Mouse (Mus musculus) forebrain, embryonic 12.5 days (tissue): ENCODE results near the gene Ugt1a6a. TPM values are rescaled to one million over a fixed set of nuclear protein-coding genes. Genes with fewer than 3 reads are reported as not detected.
"Not testable (repeated sequence)": the region's sequence is repeated elsewhere in the genome, so short reads cannot be mapped to it uniquely, and the experiment has no call there.

Experiments
- ATAC-seq: fragments of 200-750 bp; cut with Nextera tagmentation; 2 replicates; pipeline ENCODE4 v1.8.0; 2017; ENCODE audit warnings: moderate TSS enrichment; ENCODE audit not compliant: low FRiP score
- H3K27ac ChIP-seq: fragments of 300-500 bp; sonication (generic); 2 replicates; pipeline ENCODE4 v1.5.1; 2016; ENCODE audit warnings: mild to moderate bottlenecking
- H3K27me3 ChIP-seq: fragments of 300-500 bp; sonication (generic); 2 replicates; pipeline ENCODE4 v1.6.1; 2016; ENCODE audit warnings: mild to moderate bottlenecking
- H3K36me3 ChIP-seq: fragments of 300-500 bp; sonication (generic); replicated peaks from 2 replicates; pipeline ENCODE4 v1.6.1; 2016; ENCODE audit warnings: mild to moderate bottlenecking
- H3K4me1 ChIP-seq: fragments of 300-500 bp; sonication (generic); 2 replicates; pipeline ENCODE4 v1.6.1; 2016
- H3K4me2 ChIP-seq: fragments of 300-500 bp; sonication (generic); 2 replicates; pipeline ENCODE4 v1.6.1; 2016; ENCODE audit warnings: mild to moderate bottlenecking, moderate library complexity
- H3K4me3 ChIP-seq: fragments of 300-500 bp; sonication (generic); replicated peaks from 2 replicates; pipeline ENCODE4 v1.5.1; 2016; ENCODE audit warnings: mild to moderate bottlenecking
- H3K9ac ChIP-seq: fragments of 300-500 bp; sonication (generic); 2 replicates; pipeline ENCODE4 v1.6.1; 2016; ENCODE audit warnings: mild to moderate bottlenecking
- H3K9me3 ChIP-seq: fragments of 300-500 bp; sonication (generic); 2 replicates; pipeline ENCODE4 v1.6.1; 2016
- WGBS: fragments of 180-500 bp; shearing (Covaris S2); methylation state at CpG from one replicate; pipeline ENCODE4 v1.1.7; 2016; 5-methylcytosine and 5-hydroxymethylcytosine counted together
- polyA plus RNA-seq: library from polyadenylated mRNA; unstranded; fragments of >200 nt; fragmentation: Nextera tagmentation; extraction: Ambion mirVana; gene quantifications from 2 replicates; pipeline ENCODE4 v1.2.1, GENCODE M21; 2016

Ugt1a6a gene
- polyA plus RNA-seq, 1 experiment from 2014 or later, result 0.93 TPM

GRCm38 (mm10) chr1:88217576-88217975 lies 83.0 kb downstream of the Ugt1a6a start:
- WGBS, result 45% methylated on average over 3 of the region's 3 CpGs
- Histone ChIP-seq H3K9ac (no peak overlapping the region), H3K9me3 (peaks cover 52% of the 10 kb centered on the region), H3K4me2 (no peak overlapping the region), H3K4me3 (no peak overlapping the region), H3K27me3 (no peaks in the 10 kb centered on the region), H3K36me3 (no peaks in the 10 kb centered on the region), H3K27ac (no peak overlapping the region), H3K4me1 (no peaks in the 10 kb centered on the region)
- ATAC-seq, result no peak

DNA sequence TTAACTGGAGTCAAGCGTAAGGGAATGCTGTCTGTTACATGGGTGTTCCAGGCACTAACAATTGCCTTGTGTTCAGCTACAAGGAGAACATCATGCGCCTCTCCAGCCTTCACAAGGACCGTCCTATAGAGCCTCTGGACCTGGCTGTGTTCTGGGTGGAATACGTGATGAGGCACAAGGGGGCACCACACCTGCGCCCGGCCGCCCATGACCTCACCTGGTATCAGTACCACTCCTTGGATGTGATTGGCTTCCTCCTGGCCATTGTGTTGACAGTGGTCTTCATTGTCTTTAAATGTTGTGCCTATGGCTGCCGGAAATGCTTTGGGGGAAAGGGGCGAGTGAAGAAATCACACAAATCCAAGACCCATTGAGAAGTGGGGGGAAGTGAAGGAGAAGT lies 83.4 kb downstream of the Ugt1a6a start:
- no peaks in the 10 kb centered on the region for H3K27me3 ChIP-seq
- 74% methylated on average over 9 of the region's 9 CpGs for WGBS
- H3K36me3 ChIP-seq, result no peaks in the 10 kb centered on the region
- no peak overlapping the region for H3K9ac ChIP-seq
- H3K4me1 ChIP-seq, result no peaks in the 10 kb centered on the region
- H3K27ac ChIP-seq, result no peak overlapping the region
- no peak overlapping the region for H3K4me2 ChIP-seq
- H3K9me3 ChIP-seq, result peaks cover 47% of the 10 kb centered on the region
- H3K4me3 ChIP-seq, result no peak overlapping the region
- no peak for ATAC-seq

- Histone ChIP-seq H3K4me1 (no peaks in the 10 kb centered on the region), H3K9ac (no peak overlapping the region), H3K4me2 (no peak overlapping the region), H3K36me3 (no peaks in the 10 kb centered on the region), H3K27me3 (no peaks in the 10 kb centered on the region), H3K9me3 (peaks cover 42% of the 10 kb centered on the region), H3K27ac (no peak overlapping the region), H3K4me3 (no peak overlapping the region)
- no peak for ATAC-seq
- 51% methylated on average over 4 of the region's 4 CpGs for WGBS
These were observed 84.0 kb downstream of the Ugt1a6a start for GRCm38 (mm10) chr1:88218591-88218990.

- no peak for ATAC-seq
- no peaks in the 10 kb centered on the region for H3K36me3 ChIP-seq
- H3K4me3 ChIP-seq, result no peak overlapping the region
- no peak overlapping the region for H3K9ac ChIP-seq
- no peaks in the 10 kb centered on the region for H3K27me3 ChIP-seq
- 18% methylated on average over 1 of the region's 1 CpGs for WGBS
- H3K9me3 ChIP-seq, result peaks cover 37% of the 10 kb centered on the region
- no peak overlapping the region for H3K4me2 ChIP-seq
- no peaks in the 10 kb centered on the region for H3K4me1 ChIP-seq
- no peak overlapping the region for H3K27ac ChIP-seq
These were observed 84.4 kb downstream of the Ugt1a6a start for GRCm38 (mm10) chr1:88219054-88219453.

- no peak for ATAC-seq
- Histone ChIP-seq H3K27me3 (no peaks in the 10 kb centered on the region), H3K9me3 (peaks cover 27% of the 10 kb centered on the region), H3K36me3 (no peaks in the 10 kb centered on the region), H3K27ac (no peak overlapping the region), H3K4me3 (no peak overlapping the region), H3K9ac (no peak overlapping the region), H3K4me1 (no peaks in the 10 kb centered on the region), H3K4me2 (no peak overlapping the region)
These were observed 85.7 kb downstream of the Ugt1a6a start for GRCm38 (mm10) chr1:88220336-88220735.

GRCm38 (mm10) chr1:88222216-88222615 lies 87.6 kb downstream of the Ugt1a6a start:
- no peak overlapping the region for H3K4me2 ChIP-seq
- no peak for ATAC-seq
- H3K9me3 ChIP-seq, result peaks cover 29% of the 10 kb centered on the region
- H3K36me3 ChIP-seq, result no peaks in the 10 kb centered on the region
- H3K9ac ChIP-seq, result no peak overlapping the region
- 49% methylated on average over 2 of the region's 2 CpGs for WGBS
- no peaks in the 10 kb centered on the region for H3K4me1 ChIP-seq
- H3K27ac ChIP-seq, result no peak overlapping the region
- no peaks in the 10 kb centered on the region for H3K27me3 ChIP-seq
- H3K4me3 ChIP-seq, result no peak overlapping the region

GRCm38 (mm10) chr1:88223011-88223515 lies 88.5 kb downstream of the Ugt1a6a start:
- ATAC-seq, H3K4me1 ChIP-seq: not testable (repeated sequence)

DNA sequence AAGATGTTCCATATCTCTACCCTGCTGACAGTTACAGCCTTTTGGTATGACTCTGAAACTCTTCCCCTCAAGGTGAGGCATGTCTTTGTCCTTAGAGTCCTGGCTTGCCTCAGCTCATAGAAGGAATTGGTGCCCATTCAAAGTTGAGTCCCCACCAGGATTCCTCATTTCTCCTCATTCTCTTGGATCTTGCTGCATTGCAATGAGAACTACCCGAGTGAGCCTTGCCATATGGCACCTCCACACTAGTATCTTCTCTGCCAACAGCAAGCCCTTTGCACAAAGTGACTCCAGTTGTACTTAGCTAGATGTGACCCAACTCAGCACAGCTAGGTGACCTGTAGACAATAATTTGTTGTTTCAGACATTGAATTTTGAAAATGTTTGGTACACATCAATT lies 89.0 kb downstream of the Ugt1a6a start:
- no peak overlapping the region for H3K4me2 ChIP-seq
- H3K27me3 ChIP-seq, result no peaks in the 10 kb centered on the region
- H3K27ac ChIP-seq, result no peak overlapping the region
- H3K36me3 ChIP-seq, result no peaks in the 10 kb centered on the region
- no peaks in the 10 kb centered on the region for H3K4me1 ChIP-seq
- no peak overlapping the region for H3K9ac ChIP-seq
- ATAC-seq, result no peak
- H3K4me3 ChIP-seq, result no peak overlapping the region
- WGBS, result 51% methylated on average over 1 of the region's 1 CpGs
- H3K9me3 ChIP-seq, result peaks cover 38% of the 10 kb centered on the region

More at GRCm38 (mm10) chr1:88223011-88223515, 88.5 kb downstream of the Ugt1a6a start:
- H3K4me3 ChIP-seq, H3K36me3 ChIP-seq, H3K27ac ChIP-seq, H3K27me3 ChIP-seq, H3K4me2 ChIP-seq, H3K9ac ChIP-seq: not testable (repeated sequence)
- H3K9me3 ChIP-seq, result peaks cover 32% of the 10 kb centered on the region

GRCm38 (mm10) chr1:88224029-88224776 lies 89.6 kb downstream of the Ugt1a6a start:
- Histone ChIP-seq H3K4me3 (no peak overlapping the region), H3K27me3 (no peaks in the 10 kb centered on the region), H3K9ac (no peak overlapping the region), H3K4me1 (no peaks in the 10 kb centered on the region), H3K4me2 (no peak overlapping the region), H3K9me3 (peaks cover 44% of the 10 kb centered on the region), H3K27ac (no peak overlapping the region), H3K36me3 (no peaks in the 10 kb centered on the region)
- WGBS, result 67% methylated on average over 2 of the region's 2 CpGs
- ATAC-seq, result no peak

DNA sequence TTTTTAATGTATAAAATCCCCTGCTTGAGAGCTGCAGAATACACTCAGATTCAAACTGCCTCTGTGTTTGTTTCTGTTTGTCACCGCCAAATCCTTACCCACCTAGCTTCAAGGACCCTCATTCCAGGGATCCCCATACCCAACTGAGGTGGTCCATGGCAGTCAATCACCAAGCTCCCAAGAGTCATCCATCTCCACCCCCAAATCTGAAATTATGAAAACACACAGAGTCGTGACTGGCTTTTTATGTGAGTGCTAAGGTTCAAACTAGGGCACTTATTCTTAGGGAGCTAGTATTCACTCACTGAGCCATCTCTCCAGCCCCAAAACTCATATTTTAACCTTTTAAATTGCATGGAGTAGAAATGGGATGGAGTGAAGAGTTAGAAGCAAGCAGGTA lies 90.7 kb downstream of the Ugt1a6a start:
- H3K36me3 ChIP-seq, H3K4me1 ChIP-seq, H3K27ac ChIP-seq, H3K4me3 ChIP-seq, ATAC-seq, H3K27me3 ChIP-seq, H3K9ac ChIP-seq, H3K4me2 ChIP-seq: not testable (repeated sequence)
- 38% methylated on average over 2 of the region's 2 CpGs for WGBS
- peaks cover 55% of the 10 kb centered on the region for H3K9me3 ChIP-seq

- Histone ChIP-seq H3K4me2 (no peak overlapping the region), H3K9ac (no peak overlapping the region), H3K4me1 (no peaks in the 10 kb centered on the region), H3K4me3 (no peak overlapping the region), H3K9me3 (peaks cover 59% of the 10 kb centered on the region), H3K27ac (no peak overlapping the region), H3K27me3 (no peaks in the 10 kb centered on the region), H3K36me3 (no peaks in the 10 kb centered on the region)
- no peak for ATAC-seq
These were observed 91.1 kb downstream of the Ugt1a6a start for GRCm38 (mm10) chr1:88225741-88226140.

DNA sequence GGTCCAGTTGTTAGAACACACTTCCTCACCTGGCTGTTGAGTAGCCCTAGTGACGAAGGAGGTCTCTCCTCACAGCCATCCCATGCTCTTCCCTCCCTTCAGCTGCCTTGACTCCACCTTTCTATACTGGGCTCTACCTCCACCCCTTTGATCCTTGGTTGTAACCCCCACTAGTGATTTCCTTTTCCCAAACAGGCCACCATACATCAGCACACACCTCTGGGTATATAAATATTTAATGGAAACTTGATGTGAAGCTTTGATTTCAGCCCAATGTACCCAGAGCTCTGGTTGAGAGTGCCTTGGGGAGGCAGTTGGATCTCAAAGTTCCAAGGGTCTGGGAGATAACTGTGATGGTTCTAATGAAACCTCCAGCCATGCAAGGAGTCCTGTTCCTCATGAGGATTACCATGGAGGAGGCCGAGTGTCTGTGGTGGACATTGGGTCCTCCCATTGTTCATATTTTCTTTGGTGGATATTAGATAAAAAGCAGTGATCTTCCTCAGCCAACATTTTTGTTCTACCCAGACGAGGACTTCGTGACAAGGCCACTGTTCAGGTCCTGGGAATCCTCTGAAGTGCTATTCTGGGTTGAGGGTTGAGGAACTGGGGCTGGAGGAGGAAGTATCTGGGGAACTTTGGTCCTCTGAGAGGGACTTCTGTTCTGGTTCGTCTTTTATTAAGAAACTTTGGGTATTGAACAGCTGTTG lies 92.2 kb downstream of the Ugt1a6a start, which contains the start of gene Mroh2a:
Gene Mroh2a, plus strand, starts transcription at position 317 of the 710 bp plus-strand sequence.
- Histone ChIP-seq H3K36me3 (no peaks in the 10 kb centered on the region), H3K27ac (no peak within 1 kb of the TSS), H3K9me3 (peaks cover 70% of the 10 kb centered on the region), H3K4me3 (no peak within 1 kb of the TSS), H3K9ac (no peak within 1 kb of the TSS), H3K27me3 (no peaks in the 10 kb centered on the region), H3K4me1 (no peaks in the 10 kb centered on the region), H3K4me2 (no peak within 1 kb of the TSS)
- no peak for ATAC-seq
- WGBS, result 56% methylated on average over 5 of the region's 5 CpGs

GRCm38 (mm10) chr1:88227482-88227881 lies 92.9 kb downstream of the Ugt1a6a start:
- 65% methylated on average over 2 of the region's 2 CpGs for WGBS

More at GRCm38 (mm10) chr1:88227482-88227881, 92.9 kb downstream of the Ugt1a6a start:
- peaks cover 72% of the 10 kb centered on the region for H3K9me3 ChIP-seq
- H3K4me3 ChIP-seq, result no peak overlapping the region
- H3K27me3 ChIP-seq, result no peaks in the 10 kb centered on the region
- ATAC-seq, result no peak
- no peaks in the 10 kb centered on the region for H3K36me3 ChIP-seq
- H3K27ac ChIP-seq, result no peak overlapping the region
- H3K9ac ChIP-seq, result no peak overlapping the region
- H3K4me1 ChIP-seq, result no peaks in the 10 kb centered on the region
- H3K4me2 ChIP-seq, result no peak overlapping the region
